Comparison of ENCODE assay signal across 8 mouse cellular contexts in genomic region chr16:27388761-27389451, GRCm38 (mm10). TPM values are rescaled to one million over a fixed set of nuclear protein-coding genes. Genes with fewer than 3 reads are reported as not detected.
A peak's percentile ranks its signal among the peaks of the same experiment; 100 is the strongest.
DNase-seq lines count a peak whose midpoint lies in the region; ATAC-seq and TF ChIP-seq lines count a peak whose summit lies in the region.

Gene Ccdc50 (plus strand): TSS chr16:27388869.

- H3ac ChIP-seq in myocyte (ENCODE audit: control insufficient read depth, insufficient read length) = peak within 1 kb of the TSS; percentile 97

- peaks cover 20% of the 10 kb centered on the region for H3K4me1 ChIP-seq in embryonic facial prominence, embryonic 15.5 days
- peaks cover 12% of the 10 kb centered on the region; the same call in 1 of the 2 replicates for H3K4me1 ChIP-seq in liver, adult 2 months (ENCODE audit: control insufficient read depth, insufficient read depth, low read length)

- H3K9me3 ChIP-seq in embryonic facial prominence, embryonic 15.5 days (replicated peaks) = no peaks in the 10 kb centered on the region

- H3K27ac ChIP-seq in embryonic facial prominence, embryonic 15.5 days (replicated peaks) = peak within 1 kb of the TSS; percentile 97
- H3K27ac ChIP-seq in liver, adult 2 months (replicated peaks; ENCODE audit: insufficient read depth, low read depth, low read length) = peak within 1 kb of the TSS; percentile 97

- no peaks in the 10 kb centered on the region for H3K27me3 ChIP-seq in embryonic facial prominence, embryonic 15.5 days
- H3K27me3 ChIP-seq in liver, adult 2 months (ENCODE audit: control insufficient read depth, insufficient read depth, low read length) = no peaks in the 10 kb centered on the region
- H3K27me3 ChIP-seq in myocyte (ENCODE audit: control insufficient read depth, insufficient read depth, insufficient read length) = no peaks in the 10 kb centered on the region

- TF ChIP-seq CTCF in liver, adult 2 months (IDR thresholded peaks at IDR 0.05; ENCODE audit: low read depth, low read length) = 0 out of 2 replicates have a peak, but pooled peaks have one; percentile 11

- TF ChIP-seq POLR2A in liver, adult 2 months (IDR thresholded peaks at IDR 0.05; ENCODE audit: extremely low read depth, insufficient read depth, low read length) = 0 out of 2 replicates have a peak, but pooled peaks have one; percentile 2
- TF ChIP-seq POLR2A in myocyte (IDR thresholded peaks at IDR 0.05; ENCODE audit: insufficient read length, low read depth) = peak; percentile 62

- peaks cover 20% of the 10 kb centered on the region for H3K79me2 ChIP-seq in liver, adult 2 months (ENCODE audit: control insufficient read depth, insufficient read depth, low read length)
- peaks cover 41% of the 10 kb centered on the region for H3K79me2 ChIP-seq in myocyte (ENCODE audit: control insufficient read depth, insufficient read depth)

- under 1% methylated on average over 69 of the region's 69 CpGs for WGBS in embryonic facial prominence, embryonic 15.5 days
- under 1% methylated on average over 65 of the region's 69 CpGs for WGBS in liver, adult 2 months

- H3K4me3 ChIP-seq in embryonic facial prominence, embryonic 15.5 days (replicated peaks) = peak within 1 kb of the TSS; percentile 91
- H3K4me3 ChIP-seq in liver, adult 2 months (ENCODE audit: insufficient read depth, low read depth, low read length) = peak within 1 kb of the TSS; percentile 99
- H3K4me3 ChIP-seq in myocyte = peak within 1 kb of the TSS; percentile 63

- peak within 1 kb of the TSS; percentile 66 for H3K4me2 ChIP-seq in embryonic facial prominence, embryonic 15.5 days (replicated peaks)
- H3K4me2 ChIP-seq in myocyte (ENCODE audit: low read depth) = peak within 1 kb of the TSS; percentile 76

- H3K9ac ChIP-seq in embryonic facial prominence, embryonic 15.5 days = peak within 1 kb of the TSS; percentile 92
- H3K9ac ChIP-seq in liver, adult 2 months (ENCODE audit: low read depth, low read length) = peak within 1 kb of the TSS; percentile 100

- peak; percentile 94 for ATAC-seq in embryonic facial prominence, embryonic 15.5 days (ENCODE audit: insufficient number of reproducible peaks, low FRiP score, low TSS enrichment, low read depth)

- peak; percentile 68 for DNase-seq in 416B (ENCODE audit: low read depth)
- peak; percentile 62 to 66 for DNase-seq in adrenal gland, postnatal 4 days (ENCODE audit: low spot score in 2 of 2)
- peak; percentile 79 to 84 for DNase-seq in heart, adult 9 months (ENCODE audit: low spot score in 2 of 2)
- DNase-seq in kidney, adult 9 months = peak; percentile 84
- DNase-seq in liver, adult 2 months (ENCODE audit: extremely low read depth, low read depth, low spot score) = peak; percentile 62
- DNase-seq in spleen, postnatal 4 days (ENCODE audit: low spot score in 2 of 2) = peak; percentile 55 to 79

- no peaks in the 10 kb centered on the region for H3K36me3 ChIP-seq in embryonic facial prominence, embryonic 15.5 days
- no peaks in the 10 kb centered on the region for H3K36me3 ChIP-seq in liver, adult 2 months (ENCODE audit: control insufficient read depth, insufficient read depth, low read length)
- no peaks in the 10 kb centered on the region for H3K36me3 ChIP-seq in myocyte (ENCODE audit: control insufficient read depth, insufficient read depth)

TF ChIP-seq in myocyte, 11 proteins besides CTCF, POLR2A, EP300 and RAD21:
- TF ChIP-seq SRF (IDR thresholded peaks at IDR 0.05; ENCODE audit: control insufficient read depth, insufficient read length, low read depth) (no peak), MYOG (IDR thresholded peaks at IDR 0.05; ENCODE audit: control insufficient read depth in 1 of 3, insufficient read depth in 1 of 3, insufficient read length in 2 of 3, low read depth in 2 of 3) (peak in 2 of 3 experiments; percentile 60 to 79), MYOD1 (IDR thresholded peaks at IDR 0.05; ENCODE audit: control insufficient read depth in 1 of 3, insufficient read length in 2 of 3, low read depth in 2 of 3) (peak in 2 of 3 experiments; percentile 54 to 79)

RNA-seq across cellular contexts. Expression of gene Ccdc50, which starts in this region (rescaled TPM):
- total RNA-seq in adrenal gland, postnatal 4 days (2021) = 100 to 1,000 TPM; 101 to 106 TPM
- polyA plus RNA-seq in embryonic facial prominence, embryonic 15.5 days (2015; fragmentation: Nextera tagmentation; extraction: Ambion mirVana) = 33.4 and 38.1 TPM in 2 replicates
- total RNA-seq in liver, adult 2 months (2014; rRNA removed) = 26.5 and 27.4 TPM in 2 replicates
- polyA plus RNA-seq in liver, adult 2 months (2012; rRNA removed) = 11.8 and 14.5 TPM in 2 replicates
- polyA plus RNA-seq in myocyte (2012; fragmentation: generic; extraction: Trizol) = 13.8 TPM

Comparison
In these comparisons a context has a peak if more than half of its experiments do, and no peak if none do; other contexts are left out.
1. Peak in every context shown above with its lines: DNase-seq, ATAC-seq, H3K4me3 ChIP-seq and H3K27ac ChIP-seq.